Mouse (Mus musculus): ENCODE measurements at regions not wholly inside any gene's neighbourhood (a gene's known extent, or its start where the extent isn't known, plus 50 kb on each side); places are given as distances from the start of the nearest gene placed in this dataset.

GRCm38 (mm10) chr17:10081721-10082120 is 237.9 kb downstream of the Qk start:
- no peak for ATAC-seq (replicated peaks; ENCODE audit: poor library complexity, severe bottlenecking)

DNA sequence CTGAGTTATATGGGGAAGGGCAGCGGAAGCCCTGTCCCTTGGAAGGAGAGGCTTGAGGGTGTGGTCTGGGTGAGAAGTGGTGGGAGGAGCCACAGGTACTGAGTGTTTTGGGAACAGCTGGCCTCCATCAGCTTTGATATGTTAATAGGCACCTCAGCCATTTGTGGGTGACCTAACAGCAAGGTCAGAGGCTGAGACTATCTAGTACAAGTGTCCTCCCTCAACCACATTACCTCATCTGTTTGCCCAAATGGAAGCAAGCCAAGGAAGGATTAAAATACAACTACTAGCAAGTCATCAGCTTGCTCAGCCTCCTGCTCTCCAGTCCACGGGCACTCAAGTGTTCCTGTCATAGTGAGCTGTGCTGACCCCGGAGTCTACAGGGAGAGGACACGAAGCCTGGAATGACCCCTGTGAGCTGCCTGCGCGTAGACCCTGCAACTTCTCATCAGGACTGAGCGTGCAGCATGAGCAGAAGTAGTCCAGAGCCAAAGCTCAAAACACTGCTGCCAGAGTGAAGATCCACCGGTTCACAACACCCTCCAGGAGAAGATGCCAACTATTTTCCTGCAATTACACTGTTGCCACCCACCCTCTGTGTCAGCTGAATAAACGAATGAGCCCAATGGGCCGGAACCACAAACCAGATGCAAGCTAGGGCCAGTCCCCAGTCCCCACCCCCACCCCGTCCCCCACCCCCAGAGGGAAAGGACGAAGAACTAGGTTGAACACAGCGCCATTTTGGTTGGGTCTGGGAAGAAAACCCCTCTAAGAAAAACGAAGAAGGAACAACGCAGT is 239.6 kb downstream of the Qk start:
- no peak for ATAC-seq (replicated peaks; ENCODE audit: poor library complexity, severe bottlenecking)

DNA sequence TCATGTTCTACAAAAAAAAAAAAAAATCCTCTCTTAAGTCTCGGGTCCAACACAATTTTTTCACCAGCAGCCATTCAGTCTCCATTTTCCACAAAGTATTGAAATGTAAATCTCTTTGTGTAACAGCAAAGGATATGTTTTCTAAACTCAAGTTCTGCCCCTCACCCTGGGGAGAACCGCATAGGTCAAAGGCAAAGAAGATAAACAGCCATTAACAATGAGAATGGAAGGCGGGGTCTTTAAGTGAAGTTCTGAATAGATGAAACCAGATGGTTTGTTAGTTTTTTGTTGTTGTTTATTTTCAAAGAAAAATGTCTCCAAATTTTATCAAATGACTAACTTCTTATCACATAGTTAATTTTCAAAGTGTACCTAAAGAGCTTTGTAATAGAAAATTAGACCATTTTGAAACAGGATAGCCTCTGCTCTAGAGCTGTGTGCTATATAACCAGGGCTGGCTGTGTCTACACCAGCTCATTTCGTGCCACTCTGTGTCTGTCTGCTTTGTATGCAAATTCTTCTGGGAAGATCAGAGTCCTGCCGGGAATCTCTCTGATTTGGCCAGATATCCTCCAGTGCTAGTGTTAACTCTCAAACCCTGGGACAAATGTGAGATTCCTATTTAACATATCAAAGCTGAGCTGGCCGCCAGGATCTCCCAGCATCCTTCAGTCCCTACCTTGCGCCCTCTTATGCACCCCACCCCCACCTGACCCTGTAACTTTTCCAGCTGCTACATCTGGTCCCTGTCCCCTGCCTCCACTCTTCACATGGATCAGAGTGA is 240.9 kb downstream of the Qk start:
- no peak for ATAC-seq (replicated peaks; ENCODE audit: poor library complexity, severe bottlenecking)

DNA sequence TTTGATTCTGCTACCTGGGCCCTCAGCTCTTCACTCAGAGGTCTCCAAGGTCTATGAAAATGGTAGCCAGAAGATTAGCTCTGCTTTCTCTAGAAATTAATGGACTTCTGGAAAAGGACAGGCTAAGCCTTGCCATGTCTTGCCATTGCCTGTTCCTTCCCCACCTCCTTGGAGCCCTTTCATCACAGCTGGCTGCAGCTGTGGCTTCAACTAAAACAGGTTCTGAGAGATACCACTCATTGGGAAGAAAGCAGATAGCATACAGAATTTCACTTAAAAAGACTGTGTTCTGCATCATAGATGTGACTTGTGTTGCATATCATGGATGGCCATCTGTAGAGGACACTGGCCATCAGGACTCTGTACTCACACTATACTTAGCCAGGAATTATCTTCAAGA is 246.4 kb downstream of the Qk start:
- no peak for ATAC-seq (replicated peaks; ENCODE audit: poor library complexity, severe bottlenecking)

DNA sequence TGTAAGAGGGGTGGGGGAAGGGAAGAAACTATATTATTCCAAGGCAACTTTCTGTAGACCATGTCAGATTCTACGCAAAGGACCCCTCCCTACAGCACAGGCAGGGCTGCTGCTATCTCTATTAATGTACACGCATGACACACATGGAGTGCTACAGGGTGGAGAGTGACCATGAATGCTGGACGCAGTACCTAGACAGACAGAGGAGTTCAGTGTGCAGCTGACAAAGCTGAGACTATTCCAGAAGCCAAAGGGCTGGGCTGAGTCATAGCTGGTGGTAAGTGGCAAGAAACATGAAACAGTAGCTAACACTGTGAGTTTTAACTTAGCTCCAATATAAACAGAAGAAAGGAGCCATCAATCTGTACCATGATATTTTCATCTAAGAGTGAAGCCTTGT is 250.4 kb downstream of the Qk start:
- ATAC-seq (replicated peaks; ENCODE audit: poor library complexity, severe bottlenecking), result no peak

GRCm38 (mm10) chr17:10065131-10065530 is 254.5 kb downstream of the Qk start:
- ATAC-seq (replicated peaks; ENCODE audit: poor library complexity, severe bottlenecking), result no peak

GRCm38 (mm10) chr17:10062546-10063100 is 257.0 kb downstream of the Qk start:
- ATAC-seq (replicated peaks; ENCODE audit: poor library complexity, severe bottlenecking), result no peak

GRCm38 (mm10) chr17:10057736-10058135 is 261.9 kb downstream of the Qk start:
- ATAC-seq (replicated peaks; ENCODE audit: poor library complexity, severe bottlenecking), result no peak

DNA sequence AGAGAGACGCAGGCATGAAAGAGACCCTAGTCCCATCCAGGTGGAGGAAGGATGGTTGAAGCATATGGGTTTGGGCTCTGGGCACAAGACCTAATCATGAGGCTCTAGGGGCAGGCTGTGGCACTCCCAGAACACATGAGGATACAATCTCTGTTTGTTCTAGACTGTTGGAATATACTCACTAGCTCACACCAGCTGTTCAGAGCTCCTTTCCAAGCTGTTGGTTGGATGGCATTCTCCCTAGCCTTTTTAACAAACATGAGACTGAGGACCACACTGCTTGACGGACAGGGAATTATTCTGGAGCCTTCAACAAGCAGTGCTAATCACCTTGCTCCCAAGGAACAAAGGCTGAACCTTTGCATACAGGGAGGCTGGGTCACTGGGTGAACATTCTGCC is 263.6 kb downstream of the Qk start:
- no peak for ATAC-seq (replicated peaks; ENCODE audit: poor library complexity, severe bottlenecking)

GRCm38 (mm10) chr17:10054375-10054774 is 265.3 kb downstream of the Qk start:
- no peak for ATAC-seq (replicated peaks; ENCODE audit: poor library complexity, severe bottlenecking)

- ATAC-seq (replicated peaks; ENCODE audit: poor library complexity, severe bottlenecking), result no peak
These were observed 275.3 kb downstream of the Qk start for GRCm38 (mm10) chr17:10044336-10044735.

GRCm38 (mm10) chr17:10042042-10042652 is 277.5 kb downstream of the Qk start:
- no peak for ATAC-seq (replicated peaks; ENCODE audit: poor library complexity, severe bottlenecking)

- ATAC-seq (replicated peaks; ENCODE audit: poor library complexity, severe bottlenecking), result peak; percentile 63
These were observed 278.7 kb downstream of the Qk start for GRCm38 (mm10) chr17:10040951-10041359.

DNA sequence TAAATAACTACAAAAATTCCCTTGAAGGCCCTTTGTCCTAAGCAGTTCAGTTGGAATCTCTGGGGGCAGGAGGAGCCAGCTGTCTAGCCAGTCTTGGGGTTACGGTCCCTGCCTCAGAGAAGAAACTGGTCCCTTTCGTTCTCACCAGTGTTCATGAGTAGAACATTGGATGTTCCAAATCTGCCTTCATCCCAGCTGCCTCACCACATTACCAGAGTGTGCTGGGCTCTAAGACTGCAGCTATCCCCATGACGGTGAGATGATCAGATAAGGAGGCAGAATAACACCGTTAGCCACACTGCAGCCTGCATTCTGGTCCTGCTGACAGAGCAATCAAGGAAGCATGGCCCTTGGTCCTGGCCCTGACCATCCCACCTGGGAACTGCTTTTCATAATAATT is 279.3 kb downstream of the Qk start:
- ATAC-seq (replicated peaks; ENCODE audit: poor library complexity, severe bottlenecking), result no peak

- ATAC-seq (replicated peaks; ENCODE audit: poor library complexity, severe bottlenecking), result no peak
These were observed 281.7 kb downstream of the Qk start for GRCm38 (mm10) chr17:10037799-10038445.

DNA sequence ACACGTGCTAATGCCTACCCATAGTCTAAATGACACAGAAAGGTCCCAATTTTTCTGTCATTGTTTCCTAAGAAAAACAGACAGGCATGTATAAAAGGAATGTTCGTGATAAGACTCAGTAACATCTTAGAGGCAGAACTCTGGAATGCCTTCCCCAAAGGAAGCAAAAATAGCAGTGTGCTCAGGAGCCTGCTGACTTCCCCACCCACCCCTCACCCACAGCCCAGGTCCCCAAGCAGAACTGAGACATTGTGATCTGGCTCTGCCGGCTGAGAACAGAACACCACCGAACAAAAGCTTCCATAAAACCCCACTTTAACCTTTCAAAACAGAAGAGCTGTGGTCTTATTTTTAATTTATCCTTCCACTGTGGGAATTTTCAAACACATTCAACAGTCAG is 286.1 kb downstream of the Qk start:
- ATAC-seq (replicated peaks; ENCODE audit: poor library complexity, severe bottlenecking), result no peak

- ATAC-seq (replicated peaks; ENCODE audit: poor library complexity, severe bottlenecking), result no peak
These were observed 288.6 kb downstream of the Qk start for GRCm38 (mm10) chr17:10031033-10031432.

DNA sequence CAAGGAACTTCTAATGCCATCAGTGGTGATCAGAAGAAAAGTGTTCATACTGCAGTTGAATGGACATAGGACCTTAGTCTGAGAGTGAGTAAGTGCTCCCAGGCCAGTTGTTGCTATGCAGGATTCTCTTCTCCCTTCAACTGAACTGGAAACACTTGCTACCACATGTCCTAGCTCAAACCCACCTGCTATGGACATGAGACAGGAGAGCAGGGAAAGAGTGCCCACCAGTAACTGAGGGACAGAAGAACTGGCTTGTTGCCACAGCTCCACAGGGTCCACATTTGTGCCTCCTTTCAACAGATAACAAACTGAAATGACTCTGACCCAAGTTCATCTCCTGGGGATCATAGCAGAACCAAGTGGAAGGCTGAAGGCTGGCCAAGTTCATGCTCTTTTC is 292.9 kb downstream of the Qk start:
- no peak for ATAC-seq (replicated peaks; ENCODE audit: poor library complexity, severe bottlenecking)

DNA sequence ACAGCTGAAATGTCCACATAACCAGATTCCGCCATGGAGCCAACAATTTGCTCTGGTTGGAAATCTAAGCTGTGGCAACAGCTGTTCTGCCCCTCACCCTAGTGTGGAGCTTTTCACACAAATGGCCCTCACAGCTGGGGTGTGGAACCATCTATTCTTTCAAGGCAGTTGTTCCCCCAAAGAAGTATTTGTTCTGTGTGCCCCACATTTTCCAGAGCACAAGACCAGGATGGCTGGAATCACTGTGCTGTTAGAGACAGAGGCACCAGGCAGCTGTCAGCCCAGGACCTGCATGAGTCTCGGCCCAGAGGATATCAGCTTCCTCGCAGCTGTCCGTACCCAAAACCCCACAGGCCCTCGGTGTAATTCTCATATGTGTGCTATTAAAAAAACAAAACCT is 294.4 kb downstream of the Qk start:
- no peak for ATAC-seq (replicated peaks; ENCODE audit: poor library complexity, severe bottlenecking)

GRCm38 (mm10) chr17:10024323-10024722 is 295.3 kb downstream of the Qk start:
- no peak for ATAC-seq (replicated peaks; ENCODE audit: poor library complexity, severe bottlenecking)

GRCm38 (mm10) chr17:10012161-10012560 is 307.5 kb downstream of the Qk start:
- no peak for ATAC-seq (replicated peaks; ENCODE audit: poor library complexity, severe bottlenecking)
